Mouse (Mus musculus) olfactory bulb, adult 2 months (tissue): ENCODE results near the gene Khnyn.

Source experiments
- CTCF ChIP-seq: fragments of 200-500 bp; IDR thresholded peaks from 2 replicates; pipeline ENCODE4 v1.5.1; 2012; ENCODE audit warnings: low read depth, mild to moderate bottlenecking, low read length, moderate library complexity; ENCODE audit not compliant: insufficient read depth
- POLR2A ChIP-seq: fragments of 200-500 bp; IDR thresholded peaks from 2 replicates; pipeline ENCODE4 v1.6.1; 2012; ENCODE audit warnings: mild to moderate bottlenecking, low read depth, low read length, moderate library complexity; ENCODE audit not compliant: insufficient read depth

DNA sequence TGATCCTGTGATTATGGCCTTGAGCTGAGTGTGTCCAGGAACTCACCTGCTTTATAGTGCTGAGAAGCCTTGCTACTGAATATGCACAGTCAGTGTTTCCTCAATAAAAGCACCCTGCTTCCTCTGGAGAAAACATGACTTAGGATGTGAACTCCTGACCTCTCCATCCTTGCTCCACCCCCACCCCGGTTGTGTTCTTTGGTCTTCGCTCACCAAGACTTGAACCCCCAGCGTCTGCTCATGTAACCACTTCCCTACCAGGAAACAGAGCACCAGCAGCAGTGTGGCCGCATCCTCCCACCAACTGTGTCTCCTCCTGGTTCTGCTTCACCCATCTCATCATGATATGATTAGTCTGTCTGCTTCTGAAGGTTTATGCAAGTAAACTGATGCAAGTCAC lies 28.7 kb downstream of the Khnyn start:
- TF ChIP-seq POLR2A = no peak
- TF ChIP-seq CTCF = no peak
